Mouse (Mus musculus): ENCODE measurements around the gene Vps33a. TPM values are rescaled to one million over a fixed set of nuclear protein-coding genes. Genes with fewer than 3 reads are reported as not detected.
A peak's percentile ranks its signal among the peaks of the same experiment; 100 is the strongest.
"Not testable (repeated sequence)": the region's sequence is repeated elsewhere in the genome, so short reads cannot be mapped to it uniquely, and the experiment has no call there.

Gene Vps33a
- total and polyA plus RNA-seq, 3 experiments: 12.5 to 50.1 (median 37.9) TPM

- no peak for DNase-seq
These were observed 48.5 kb downstream of the Vps33a start for GRCm38 (mm10) chr5:123524393-123524750.

GRCm38 (mm10) chr5:123523692-123524392 is 49.0 kb downstream of the Vps33a start, which contains the start of gene Diablo:
TSS of gene Diablo (minus strand) at chr5:123524176.
- DNase-seq: peak; percentile 99

- no peak for DNase-seq
These were observed 50.7 kb downstream of the Vps33a start for GRCm38 (mm10) chr5:123522166-123522565.

- DNase-seq: no peak
These were observed 51.2 kb downstream of the Vps33a start for GRCm38 (mm10) chr5:123521621-123522020.

GRCm38 (mm10) chr5:123520666-123521065 is 52.2 kb downstream of the Vps33a start:
- no peak for DNase-seq

- DNase-seq: no peak
These were observed 58.0 kb downstream of the Vps33a start for GRCm38 (mm10) chr5:123514871-123515270.

GRCm38 (mm10) chr5:123512102-123512501 is 60.7 kb downstream of the Vps33a start:
- no peak for DNase-seq

- not testable (repeated sequence) for DNase-seq
These were observed 61.4 kb downstream of the Vps33a start for GRCm38 (mm10) chr5:123511426-123511825.

- DNase-seq: no peak
These were observed 62.7 kb downstream of the Vps33a start, which contains the start of gene B3gnt4 for GRCm38 (mm10) chr5:123510160-123510559. TSS of gene B3gnt4 (plus strand) at chr5:123510460.

GRCm38 (mm10) chr5:123508921-123509320 is 63.9 kb downstream of the Vps33a start:
- no peak for DNase-seq

- DNase-seq: peak; percentile 90
These were observed 64.7 kb downstream of the Vps33a start for GRCm38 (mm10) chr5:123507936-123508723.

- no peak for DNase-seq
These were observed 70.9 kb downstream of the Vps33a start for GRCm38 (mm10) chr5:123501973-123502372.

GRCm38 (mm10) chr5:123499717-123500116 is 73.1 kb downstream of the Vps33a start:
- DNase-seq: peak; percentile 56

GRCm38 (mm10) chr5:123489935-123490334 is 82.9 kb downstream of the Vps33a start:
- no peak for DNase-seq

GRCm38 (mm10) chr5:123489112-123489785 is 83.6 kb downstream of the Vps33a start, which contains the start of the genes Lrrc43 and Il31:
TSS of gene Lrrc43 (plus strand) at chr5:123489305.
TSS of gene Il31 (minus strand) at chr5:123489489.
- no peak for DNase-seq

GRCm38 (mm10) chr5:123487659-123488395 is 85.0 kb downstream of the Vps33a start:
- DNase-seq: no peak

Small RNA genes lying within 50 kb of the gene (microRNA-seq; reads per million reads assigned to microRNA genes)
- 0.88 to 1.7 reads per million in 2 experiments for gene Mir7647

Other genes with a start within 250 kb of the Vps33a start
- 10 to 100 TPM in 1 of 2 experiments, 1 to 10 TPM in 1; 6.1 to 11.2 TPM for gene Bcl7a, start 229.2 kb downstream of the Vps33a start, total RNA-seq (2021)
- gene Bcl7a, start 229.2 kb downstream of the Vps33a start, polyA plus RNA-seq (2012; rRNA removed): 5.2 and 6.1 TPM in 2 replicates
- 10 to 100 TPM; 15.2 to 27.4 TPM for gene Mlxip, start 178.2 kb downstream of the Vps33a start, total RNA-seq (2021)
- 45.5 TPM in 2 replicates for gene Mlxip, start 178.2 kb downstream of the Vps33a start, polyA plus RNA-seq (2012; rRNA removed)
- not detected for gene Lrrc43, start 83.7 kb downstream of the Vps33a start, total RNA-seq (2021)
- gene Lrrc43, start 83.7 kb downstream of the Vps33a start, polyA plus RNA-seq (2012; rRNA removed): not detected in 2 replicates
- not detected for gene Il31, start 83.5 kb downstream of the Vps33a start, total RNA-seq (2021)
- not detected in 2 replicates for gene Il31, start 83.5 kb downstream of the Vps33a start, polyA plus RNA-seq (2012; rRNA removed)
- under 1 TPM in 1 of 2 experiments, not detected in 1; 0.93 TPM for gene B3gnt4, start 62.6 kb downstream of the Vps33a start, total RNA-seq (2021)
- 0.18 and 0.56 TPM in 2 replicates for gene B3gnt4, start 62.6 kb downstream of the Vps33a start, polyA plus RNA-seq (2012; rRNA removed)
- 10 to 100 TPM; 75.9 to 96.1 TPM for gene Diablo, start 48.9 kb downstream of the Vps33a start, total RNA-seq (2021)
- 64.6 and 87.2 TPM in 2 replicates for gene Diablo, start 48.9 kb downstream of the Vps33a start, polyA plus RNA-seq (2012; rRNA removed)
- 10 to 100 TPM in 1 of 2 experiments, 1 to 10 TPM in 1; 4.5 to 10.2 TPM for gene Gm49027, start 47.5 kb downstream of the Vps33a start, total RNA-seq (2021)
- 43.0 and 69.6 TPM in 2 replicates for gene Gm49027, start 47.5 kb downstream of the Vps33a start, polyA plus RNA-seq (2012; rRNA removed)
- 10 to 100 TPM; 82.3 TPM for gene Clip1, start 111.6 kb upstream of the Vps33a start, total RNA-seq (2021)
- gene Clip1, start 111.6 kb upstream of the Vps33a start, polyA plus RNA-seq (2012; rRNA removed): 19.4 and 32.0 TPM in 2 replicates
- gene Zcchc8, start 148.1 kb upstream of the Vps33a start, total RNA-seq (2021): 10 to 100 TPM; 40.6 to 43.1 TPM
- 21.3 and 21.7 TPM in 2 replicates for gene Zcchc8, start 148.1 kb upstream of the Vps33a start, polyA plus RNA-seq (2012; rRNA removed)
- gene Rsrc2, start 176.4 kb upstream of the Vps33a start, total RNA-seq (2021): 10 to 100 TPM; 60.9 to 83.0 TPM
- 5.0 and 5.2 TPM in 2 replicates for gene Rsrc2, start 176.4 kb upstream of the Vps33a start, polyA plus RNA-seq (2012; rRNA removed)
- under 1 TPM; 0.38 to 0.61 TPM for gene Kntc1, start 176.7 kb upstream of the Vps33a start, total RNA-seq (2021)
- gene Kntc1, start 176.7 kb upstream of the Vps33a start, polyA plus RNA-seq (2012; rRNA removed): 0.30 and 0.90 TPM in 2 replicates

Measured in adrenal gland, adult 2 months (tissue).